Mouse (Mus musculus): ENCODE measurements around the gene Cntnap5a.
"Not testable (repeated sequence)": the region's sequence is repeated elsewhere in the genome, so short reads cannot be mapped to it uniquely, and the experiment has no call there.

Cntnap5a gene

DNA sequence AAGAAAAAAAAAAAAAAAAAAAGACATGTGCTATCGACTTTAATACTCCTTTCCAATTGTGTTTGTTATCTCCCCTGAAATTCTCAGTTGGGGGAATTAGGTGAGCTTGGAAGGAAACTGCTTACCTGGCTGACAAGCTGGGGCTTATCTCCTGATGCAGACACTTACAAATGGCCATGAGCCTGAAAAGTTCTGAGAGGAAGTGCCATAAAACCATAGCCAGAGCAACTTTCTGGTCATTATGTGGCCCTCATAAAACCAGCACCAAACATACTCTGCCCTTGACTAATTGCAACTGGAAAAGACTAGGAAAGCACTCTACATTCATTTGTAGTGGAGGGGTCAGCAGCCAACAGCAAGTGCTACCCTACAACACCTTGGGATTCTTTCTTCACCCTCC, 359.5 kb downstream of the Cntnap5a start:
- no peak for DNase-seq (ENCODE audit: low spot score)

DNA sequence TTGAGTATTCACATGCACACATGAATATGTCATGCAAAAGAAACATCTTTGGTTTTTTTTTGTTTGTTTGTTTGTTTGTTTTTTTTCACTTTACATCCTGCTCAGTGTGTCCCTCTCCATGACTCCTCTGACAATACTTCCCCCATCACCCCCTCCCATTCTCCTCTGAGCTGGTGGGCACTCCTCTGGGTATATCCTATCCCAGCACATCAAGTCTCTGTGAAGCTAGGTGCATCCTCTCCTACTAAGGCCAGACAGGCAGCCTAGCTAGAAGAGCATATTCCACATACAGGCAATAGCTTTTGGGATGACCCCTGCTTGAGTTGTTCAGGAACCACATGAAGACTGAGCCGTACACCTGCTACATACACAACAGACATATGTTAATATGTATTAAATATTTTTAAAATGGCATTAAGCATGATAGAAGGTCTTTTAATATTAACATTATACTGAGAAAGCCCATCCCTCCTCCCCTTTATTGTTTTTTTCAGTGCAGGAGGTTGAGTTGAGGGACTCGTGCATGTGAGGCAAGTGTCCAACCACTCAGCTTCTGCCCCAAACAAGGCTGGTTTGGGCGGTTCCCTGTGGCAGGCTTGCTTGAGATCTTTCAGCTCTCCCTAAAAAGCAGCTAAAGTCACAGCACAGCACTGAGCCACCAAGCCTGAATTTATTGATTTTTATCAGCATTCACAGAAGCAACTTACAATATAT, 422.6 kb downstream of the Cntnap5a start:
- DNase-seq (ENCODE audit: low spot score): no peak

- no peak for DNase-seq (ENCODE audit: low spot score)
Observed at GRCm38 (mm10) chr1:116107724-116108058, 423.1 kb downstream of the Cntnap5a start.

DNA sequence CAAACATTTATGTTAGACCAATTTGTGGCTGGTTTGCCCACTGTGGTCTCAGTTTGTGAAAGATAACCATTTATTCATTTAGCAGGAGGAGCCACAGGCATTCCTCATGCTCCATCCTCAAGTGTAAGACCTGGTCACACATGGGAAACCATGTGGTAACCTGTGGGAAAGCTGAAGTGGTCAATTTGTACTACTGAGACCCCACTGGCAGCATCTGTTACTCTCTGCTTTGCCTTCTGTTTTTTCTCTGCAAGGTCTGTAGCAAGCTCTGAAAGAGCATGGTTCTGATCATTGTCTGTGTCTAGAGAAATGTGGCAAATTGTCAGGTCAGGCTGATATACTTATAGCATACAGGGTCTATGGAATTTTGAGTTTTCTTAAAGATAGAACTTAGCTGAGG, 423.8 kb downstream of the Cntnap5a start:
- DNase-seq (ENCODE audit: low spot score): no peak

DNA sequence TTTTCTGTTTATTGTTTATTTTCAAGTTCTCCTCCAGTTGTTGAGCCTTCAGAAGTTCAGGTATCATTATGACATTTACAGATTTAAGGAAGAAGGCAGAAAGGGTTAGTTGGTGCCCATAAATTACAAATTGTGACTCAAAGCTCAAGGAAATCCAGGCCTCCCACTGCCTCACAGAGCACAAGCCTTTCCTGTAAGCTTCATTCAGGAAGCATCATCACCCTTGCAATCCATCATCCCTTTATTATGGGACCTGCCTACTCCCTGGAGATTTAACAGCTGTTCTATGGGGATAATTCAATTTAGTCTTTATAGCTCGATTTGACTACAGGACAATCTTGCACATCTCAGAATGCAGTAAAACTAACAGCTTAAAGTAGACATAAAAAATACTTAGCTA, 441.2 kb downstream of the Cntnap5a start:
- DNase-seq (ENCODE audit: low spot score): no peak

DNA sequence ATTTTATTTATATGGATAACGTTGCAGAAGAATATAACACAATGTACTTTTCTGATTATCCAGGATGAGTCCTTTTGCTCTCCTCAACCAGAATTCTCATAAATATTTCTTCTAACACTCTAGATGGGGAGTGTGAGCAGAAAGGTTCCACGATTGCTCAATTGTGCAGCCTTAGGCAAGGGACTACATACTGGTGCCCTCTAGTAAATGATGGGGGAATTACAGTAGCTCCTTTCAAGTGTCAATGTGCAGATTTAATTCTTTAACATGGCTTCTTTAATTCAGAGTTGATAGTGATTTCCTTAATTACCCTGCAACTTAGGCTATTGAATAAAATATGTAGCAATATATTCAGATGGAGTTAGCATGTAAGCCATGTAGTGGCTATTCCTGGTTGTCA, 442.5 kb downstream of the Cntnap5a start:
- DNase-seq (ENCODE audit: low spot score): no peak

- no peak for DNase-seq (ENCODE audit: low spot score)
Observed at GRCm38 (mm10) chr1:116128450-116129246, 444.1 kb downstream of the Cntnap5a start.

DNA sequence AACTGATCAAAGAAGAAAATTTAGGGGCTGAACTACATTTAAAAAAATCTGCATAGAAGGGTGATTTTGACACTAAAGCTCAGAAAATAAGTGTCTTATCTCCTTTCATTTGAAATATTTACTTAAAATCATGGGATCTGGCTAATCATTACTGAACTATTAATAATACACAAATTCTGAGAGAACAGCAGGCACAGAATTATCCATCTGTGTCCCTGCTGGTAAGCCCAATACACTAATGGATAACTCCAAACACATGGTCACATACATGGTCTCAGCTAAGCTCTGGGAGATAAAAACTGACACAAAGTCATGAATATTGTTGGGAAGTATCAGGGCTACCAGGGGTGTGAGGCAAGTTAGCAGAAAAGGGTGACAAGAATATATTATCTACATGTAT, 447.9 kb downstream of the Cntnap5a start:
- DNase-seq (ENCODE audit: low spot score): peak; percentile 41

DNA sequence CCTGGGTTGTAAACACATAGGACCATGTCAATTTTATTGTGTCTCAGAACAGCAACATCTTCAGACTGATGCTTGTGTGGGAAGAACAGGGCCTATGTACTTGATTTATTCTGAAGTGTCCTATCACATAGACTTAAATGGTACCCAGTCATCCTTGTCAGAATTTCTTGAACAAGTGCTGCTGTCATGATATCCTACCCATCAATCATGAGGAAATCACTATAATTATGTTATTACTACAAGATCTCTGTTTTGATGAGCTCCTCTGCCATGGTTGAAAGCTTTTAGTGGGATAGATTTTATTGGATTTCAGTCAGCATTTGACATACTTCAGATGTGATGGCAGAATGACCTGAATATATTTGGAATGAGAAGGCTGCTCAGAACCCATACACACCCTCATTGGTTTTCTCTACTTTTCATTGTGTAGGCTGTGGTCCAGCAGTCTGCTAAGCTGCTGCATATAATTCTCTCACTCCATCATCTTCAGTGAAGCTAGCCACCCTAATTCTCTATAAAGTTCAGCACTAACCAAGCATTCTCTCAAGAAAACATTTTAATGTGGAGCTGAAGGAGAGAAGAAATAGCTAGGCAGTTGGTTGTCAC, 465.3 kb downstream of the Cntnap5a start:
- DNase-seq (ENCODE audit: low spot score): no peak

DNA sequence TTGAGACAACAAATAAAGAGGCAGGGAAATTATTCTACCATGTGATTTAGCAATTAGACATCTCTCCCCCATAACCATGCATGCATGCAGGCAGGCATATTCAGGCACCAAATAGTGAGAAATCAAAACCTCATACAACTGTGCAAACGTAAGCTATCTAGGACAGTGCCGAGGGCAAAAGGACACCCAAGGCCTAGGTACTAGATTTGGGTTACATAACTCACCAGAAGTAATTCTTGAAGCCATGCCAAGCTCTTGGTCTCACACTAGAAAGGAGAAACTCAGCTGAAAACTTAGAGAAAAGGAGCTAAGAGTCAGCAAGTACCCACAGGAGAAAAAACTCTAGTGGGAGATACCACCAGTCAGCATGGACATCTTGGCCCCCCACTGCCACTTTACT, 499.9 kb downstream of the Cntnap5a start:
- DNase-seq (ENCODE audit: low spot score): no peak

DNA sequence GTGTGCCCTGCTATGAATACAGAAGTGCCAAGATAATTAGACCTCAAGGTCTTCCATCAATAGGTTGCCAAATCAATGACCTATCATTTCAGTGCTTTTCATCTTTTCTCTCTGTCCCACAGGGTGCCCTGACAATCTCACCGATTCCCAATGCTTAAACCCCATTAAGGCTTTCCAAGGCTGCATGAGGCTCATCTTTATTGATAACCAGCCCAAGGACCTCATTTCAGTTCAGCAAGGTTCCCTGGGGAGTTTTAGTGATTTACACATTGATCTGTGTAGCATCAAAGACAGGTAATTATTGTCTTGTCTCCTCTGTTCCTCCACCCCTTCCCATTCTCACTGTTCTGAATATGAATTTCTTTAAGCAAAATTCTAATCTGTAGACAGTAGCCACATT, 503.6 kb downstream of the Cntnap5a start:
- DNase-seq (ENCODE audit: low spot score): not testable (repeated sequence)

DNA sequence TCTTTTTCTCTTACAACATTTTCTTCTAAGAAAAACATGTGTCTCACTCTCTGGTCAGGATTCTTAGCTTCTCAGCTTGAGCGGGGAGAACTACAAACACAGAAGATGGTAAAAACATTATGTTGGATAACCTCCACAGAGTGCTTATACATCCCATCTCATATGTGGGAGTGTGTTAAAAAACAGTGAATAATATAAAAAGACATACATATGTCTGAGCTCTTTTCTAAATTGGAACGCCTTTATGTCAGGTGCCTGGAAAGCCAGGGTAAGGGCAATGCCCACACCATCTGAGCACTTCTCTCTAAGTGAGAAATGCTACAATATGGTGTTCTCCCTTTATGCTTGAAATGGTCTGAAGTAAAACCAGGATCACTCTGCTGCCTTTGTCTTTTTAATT, 507.7 kb downstream of the Cntnap5a start:
- DNase-seq (ENCODE audit: low spot score): no peak

GRCm38 (mm10) chr1:116216883-116217282, 532.3 kb downstream of the Cntnap5a start:
- DNase-seq (ENCODE audit: low spot score): no peak

DNA sequence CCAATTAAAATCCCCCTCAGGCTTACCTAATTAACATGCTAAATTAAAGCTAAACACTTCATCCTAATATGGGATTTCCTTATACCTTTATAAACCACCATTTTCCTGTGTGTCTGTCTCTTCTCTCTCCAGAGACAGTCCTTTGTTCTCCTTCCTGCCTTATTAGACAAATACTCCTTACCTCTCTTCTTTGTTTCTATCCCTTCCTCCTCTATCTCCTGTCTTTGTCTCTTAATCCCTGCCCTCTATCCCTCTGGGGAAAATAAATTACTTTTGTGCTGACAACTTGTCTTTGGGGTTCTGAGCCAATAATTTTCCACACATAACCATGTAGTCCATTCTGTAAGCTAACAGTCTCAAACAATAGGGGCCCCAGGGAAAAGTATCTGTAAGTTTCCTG, 556.0 kb downstream of the Cntnap5a start:
- DNase-seq (ENCODE audit: low spot score): no peak

DNA sequence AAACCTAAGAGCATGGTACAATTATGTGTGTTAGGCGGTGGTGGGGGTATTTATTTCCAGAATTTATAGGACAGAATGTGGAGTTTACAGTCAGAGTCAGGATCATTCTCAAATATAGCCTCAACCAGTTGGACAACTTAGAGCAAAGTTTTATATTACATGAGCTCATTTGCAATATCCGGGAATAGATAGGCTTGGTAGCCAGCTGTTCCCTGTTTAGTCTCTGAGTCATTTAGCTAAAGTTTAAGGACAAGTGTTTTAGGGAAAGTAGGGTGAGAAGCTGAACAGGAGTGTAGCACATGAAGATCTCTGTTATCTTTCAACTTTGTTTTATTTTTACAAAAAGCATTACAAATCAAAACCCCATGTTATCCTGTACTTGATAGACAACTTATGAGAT, 559.3 kb downstream of the Cntnap5a start:
- no peak for DNase-seq (ENCODE audit: low spot score)

GRCm38 (mm10) chr1:116281144-116281543, 596.6 kb downstream of the Cntnap5a start:
- DNase-seq (ENCODE audit: low spot score): no peak

GRCm38 (mm10) chr1:116283968-116284367, 599.4 kb downstream of the Cntnap5a start:
- DNase-seq (ENCODE audit: low spot score): no peak

DNA sequence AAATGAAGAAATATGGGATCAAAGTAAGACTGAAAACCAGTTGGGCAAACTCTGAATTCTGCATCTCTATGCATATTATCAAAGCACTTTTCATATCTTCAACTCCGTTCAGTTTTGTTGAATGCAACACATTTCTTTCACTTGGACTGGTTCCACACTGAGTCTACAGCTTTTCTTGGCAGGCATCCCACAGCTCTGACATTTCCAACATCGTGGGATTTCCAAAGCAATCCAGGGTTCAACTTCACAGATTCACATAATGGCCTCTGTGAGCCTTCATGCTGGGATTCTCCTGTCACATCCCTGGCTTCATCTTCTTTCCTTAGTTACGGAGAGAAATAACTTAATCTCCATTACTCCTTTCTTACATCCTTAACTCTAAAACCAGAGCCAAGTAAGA, 622.0 kb downstream of the Cntnap5a start:
- peak; percentile 17 for DNase-seq (ENCODE audit: low spot score)

DNA sequence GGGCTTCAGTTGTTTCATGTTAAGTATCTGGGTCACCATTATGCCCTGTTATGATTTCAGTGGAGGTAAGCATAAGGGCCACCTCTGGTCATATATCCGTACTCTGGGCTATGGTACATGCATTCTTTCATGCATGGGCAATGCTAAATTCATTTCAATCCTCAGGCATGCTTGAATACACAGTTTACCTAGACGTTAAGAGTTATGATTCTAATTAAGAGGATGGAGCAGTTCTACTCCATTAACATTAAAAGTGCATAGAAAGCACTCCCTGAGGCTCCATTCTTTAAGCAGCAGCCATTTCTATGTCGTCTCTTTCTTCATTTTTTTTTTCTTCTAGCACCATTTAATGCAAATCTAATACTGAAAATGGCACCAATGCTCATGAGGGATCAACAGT, 627.0 kb downstream of the Cntnap5a start:
- DNase-seq (ENCODE audit: low spot score): no peak

DNA sequence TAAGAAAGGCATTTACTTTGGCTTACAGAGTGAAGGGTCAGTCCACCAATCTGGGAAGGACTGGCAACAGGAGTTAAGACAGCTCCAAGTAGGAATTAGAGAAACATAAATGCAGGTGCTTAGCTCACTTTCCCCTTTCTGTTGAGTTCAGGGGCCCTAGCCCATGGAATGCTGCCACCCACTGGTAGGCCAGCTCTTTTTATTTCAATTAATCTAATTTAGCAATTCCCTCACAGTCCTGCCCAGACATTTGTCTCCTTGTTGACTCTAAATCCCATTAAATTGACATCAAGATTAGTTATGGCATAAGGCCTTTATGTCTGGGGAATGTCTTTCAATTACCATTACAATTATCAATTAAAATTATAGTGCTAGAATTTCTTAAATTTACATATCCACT, 628.7 kb downstream of the Cntnap5a start:
- peak; percentile 2 for DNase-seq (ENCODE audit: low spot score)

- DNase-seq (ENCODE audit: low spot score): no peak
Observed at GRCm38 (mm10) chr1:116324505-116324904, 639.9 kb downstream of the Cntnap5a start.

- DNase-seq (ENCODE audit: low spot score): no peak
Observed at GRCm38 (mm10) chr1:116353669-116354068, 669.1 kb downstream of the Cntnap5a start.

- no peak for DNase-seq (ENCODE audit: low spot score)
Observed at GRCm38 (mm10) chr1:116365606-116366005, 681.0 kb downstream of the Cntnap5a start.

Data from layer of hippocampus, adult 9-10 months (tissue).